Mouse (Mus musculus) right cerebral cortex, postnatal 36 days (tissue): ENCODE results near the gene Ptgfrn.
A peak's percentile ranks its signal among the peaks of the same experiment; 100 is the strongest.

Experiments used
- DNase-seq, 2 experiments: peaks; one replicate each; pipeline ENCODE4 v3.0.0; 2022; ENCODE audit warnings: low spot score in 2 of 2, mixed read lengths in 1 of 2

Gene Ptgfrn

DNA sequence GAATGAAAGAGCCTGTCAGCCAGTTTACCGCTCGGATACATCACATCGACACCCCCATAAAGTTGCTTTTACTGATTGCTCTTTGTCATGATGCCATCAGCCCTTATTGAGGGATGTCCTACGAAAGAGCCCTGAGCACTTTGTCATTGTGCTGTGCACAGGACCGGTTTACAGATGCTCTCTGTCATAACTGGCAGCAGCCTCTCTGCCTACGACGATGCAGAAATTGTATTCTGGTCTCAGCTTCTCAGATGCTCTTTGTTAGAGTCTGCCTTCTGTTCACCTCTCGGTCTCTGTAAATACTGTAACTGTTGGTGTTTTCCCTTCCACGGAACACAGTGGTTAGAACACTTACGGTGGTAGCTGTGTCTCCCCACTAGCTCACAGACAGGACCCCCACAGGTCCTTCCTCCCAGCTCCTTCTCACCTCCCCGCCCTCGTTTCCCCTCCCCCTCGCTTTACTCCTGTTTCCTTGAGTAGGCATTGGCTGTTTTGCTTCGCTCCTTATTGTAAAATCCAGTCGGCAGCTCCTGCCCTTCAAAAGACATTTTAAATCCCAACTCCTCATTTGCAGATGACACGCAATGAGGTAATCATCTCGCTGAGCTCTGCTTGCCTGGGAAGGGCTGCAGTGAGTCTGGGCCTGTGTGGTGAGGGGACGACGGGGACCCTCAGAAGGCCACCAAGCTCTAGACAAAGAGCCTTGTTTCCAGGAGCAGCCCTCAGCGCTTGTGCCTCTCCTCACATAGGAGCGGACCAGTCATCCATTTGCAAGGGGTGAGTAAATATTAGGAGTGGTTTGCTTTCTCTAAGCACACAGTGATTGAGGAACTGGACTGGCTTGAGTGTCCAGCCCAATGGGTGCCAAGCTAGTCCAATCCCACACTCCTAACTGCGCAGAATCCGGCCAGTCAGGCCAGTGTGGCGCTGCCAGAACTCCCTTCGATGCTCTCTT is 6.6 kb upstream of the Ptgfrn start:
- no peak for DNase-seq

DNA sequence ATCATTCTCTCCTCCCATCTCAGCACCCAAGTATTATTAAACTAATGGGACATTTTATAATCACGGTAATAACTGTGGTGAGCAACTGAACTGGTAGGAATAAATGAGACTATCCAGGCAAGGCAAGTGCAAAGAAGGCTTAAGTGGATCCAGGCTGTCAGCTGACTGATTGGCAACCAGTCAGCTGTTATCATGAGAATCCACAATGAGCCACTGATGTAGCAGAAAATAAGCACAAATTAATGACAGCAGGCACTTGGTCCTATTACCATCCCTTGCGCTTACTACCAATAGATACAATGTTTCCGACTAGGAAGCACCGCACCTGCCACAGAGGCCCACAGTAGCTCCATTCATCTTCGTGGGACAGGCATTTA is 2.4 kb upstream of the Ptgfrn start:
- no peak for DNase-seq

DNA sequence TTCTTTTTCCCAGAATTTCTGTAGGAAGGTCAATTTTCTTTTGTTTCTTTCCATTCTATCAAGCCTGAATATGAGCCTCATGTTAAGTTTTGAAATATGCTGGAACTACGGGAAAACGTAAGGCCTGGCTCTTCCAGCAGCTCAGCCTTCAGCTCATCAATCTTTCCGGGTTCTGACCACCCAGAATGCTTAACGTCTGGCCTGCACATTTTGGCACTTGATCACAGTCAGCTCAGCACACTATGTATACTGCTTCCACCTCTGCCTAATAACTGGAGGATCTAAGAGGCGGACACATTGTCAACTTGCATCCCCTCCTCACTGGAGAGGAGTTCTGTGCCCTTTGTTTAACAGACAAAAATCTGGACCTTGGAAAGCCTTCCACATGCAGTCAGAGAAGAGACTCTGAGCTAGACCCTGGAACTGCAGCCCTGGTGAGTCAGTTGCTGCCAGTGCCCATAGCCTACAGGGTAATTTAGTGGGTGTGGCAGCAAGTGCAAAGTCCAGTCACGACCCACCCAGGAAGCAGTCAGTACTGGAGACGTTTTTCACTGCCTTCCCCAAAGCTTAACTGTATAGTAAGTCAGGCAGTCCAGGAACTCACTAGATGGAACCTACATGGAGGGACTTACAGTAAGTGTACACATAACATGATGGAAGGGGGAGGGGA is 1.9 kb upstream of the Ptgfrn start:
- DNase-seq, result no peak

DNA sequence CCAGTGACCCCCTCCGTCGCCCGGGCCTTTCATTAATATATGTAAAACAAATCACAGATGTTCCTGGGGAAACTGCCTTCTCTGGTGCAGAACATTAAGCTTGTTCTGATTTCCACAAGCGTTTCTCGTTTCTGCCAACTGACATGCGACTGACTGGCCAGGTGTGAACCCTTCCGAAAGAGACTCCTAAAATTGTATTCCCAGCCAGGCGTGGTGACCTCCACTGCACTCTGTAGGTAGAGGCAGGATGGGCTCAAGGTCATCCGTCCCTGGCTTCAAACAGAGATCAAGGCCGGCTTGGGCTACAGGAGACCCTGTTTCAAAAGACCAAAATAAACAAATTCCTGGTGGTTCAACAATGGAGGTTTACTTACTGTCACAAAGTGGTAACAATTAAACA is 1.2 kb upstream of the Ptgfrn start:
- no peak for DNase-seq

DNA sequence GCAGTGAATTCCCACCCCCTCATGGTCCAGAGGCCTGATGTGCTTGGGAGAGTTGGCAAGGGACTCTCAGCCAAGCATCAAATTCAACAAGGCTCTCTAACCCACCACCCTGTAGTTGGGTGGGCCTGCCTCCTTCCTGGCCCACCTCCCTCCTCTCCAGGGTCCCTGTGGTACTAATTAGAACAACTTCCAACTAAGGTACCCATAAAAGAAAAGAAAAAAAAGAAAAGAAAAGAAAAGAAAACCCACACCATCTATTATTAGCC is 693 bp upstream of the Ptgfrn start:
- DNase-seq, result no peak

DNA sequence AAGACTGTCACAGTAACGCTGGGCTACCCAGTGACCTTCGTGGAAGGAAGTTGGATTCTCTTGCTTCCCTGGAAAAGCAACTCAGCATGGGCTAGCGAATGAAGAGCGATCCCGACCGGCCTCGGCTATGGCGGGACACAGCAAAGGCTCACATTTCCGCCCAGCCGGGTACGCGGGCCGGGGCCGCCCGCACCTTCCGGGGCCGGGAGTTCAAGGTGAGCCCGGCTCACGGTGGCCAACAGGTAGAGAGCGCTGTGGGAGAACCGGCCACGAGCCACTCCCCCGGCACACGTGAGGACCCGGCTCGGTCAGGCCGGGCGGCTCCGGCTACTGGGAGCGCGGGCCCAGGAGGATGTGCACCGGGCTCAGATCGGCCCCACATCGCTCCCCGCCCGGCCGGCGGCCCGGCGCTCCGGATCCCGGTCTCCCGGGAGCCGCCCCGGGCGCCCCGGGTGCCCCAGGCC is 488 bp downstream of the Ptgfrn start:
- no peak for DNase-seq

DNA sequence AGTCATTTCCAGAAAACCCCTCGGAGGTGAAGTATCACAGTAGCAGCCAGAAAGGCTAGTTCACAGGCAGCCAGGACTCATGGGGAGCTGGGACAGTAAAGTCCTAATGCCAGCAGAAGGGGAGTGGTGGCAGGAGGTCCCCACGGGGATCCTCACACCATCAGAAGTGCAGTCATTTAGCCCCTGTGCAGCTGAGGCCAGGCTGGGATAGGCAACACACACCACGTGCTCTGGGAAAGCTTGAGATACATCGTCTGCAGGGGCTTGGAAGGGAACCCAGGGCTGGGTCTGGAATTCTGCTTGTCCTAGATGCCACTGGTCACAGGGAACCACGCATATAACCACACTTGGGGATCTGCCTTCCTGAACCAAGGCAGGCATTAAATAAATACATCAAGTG is 1.2 kb downstream of the Ptgfrn start:
- no peak for DNase-seq

DNA sequence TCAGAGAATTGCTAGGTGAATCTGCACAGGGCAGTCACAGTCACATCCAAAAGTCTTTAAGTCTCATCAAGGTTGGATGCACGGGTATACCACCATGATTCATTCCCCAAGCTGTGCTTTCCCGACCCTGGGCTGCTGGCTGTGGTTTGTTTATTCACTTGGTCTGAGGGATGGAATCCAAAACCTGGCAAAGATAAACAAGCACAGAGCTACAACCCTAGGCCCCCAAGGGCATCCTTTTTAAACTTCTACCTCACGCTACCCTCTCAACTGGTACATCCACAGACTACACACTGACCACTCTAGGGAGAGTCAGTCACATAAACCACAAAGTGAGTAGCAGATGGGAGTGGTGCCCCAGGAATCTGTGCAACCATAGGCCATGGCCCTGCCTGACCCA is 1.8 kb downstream of the Ptgfrn start:
- DNase-seq, result no peak

DNA sequence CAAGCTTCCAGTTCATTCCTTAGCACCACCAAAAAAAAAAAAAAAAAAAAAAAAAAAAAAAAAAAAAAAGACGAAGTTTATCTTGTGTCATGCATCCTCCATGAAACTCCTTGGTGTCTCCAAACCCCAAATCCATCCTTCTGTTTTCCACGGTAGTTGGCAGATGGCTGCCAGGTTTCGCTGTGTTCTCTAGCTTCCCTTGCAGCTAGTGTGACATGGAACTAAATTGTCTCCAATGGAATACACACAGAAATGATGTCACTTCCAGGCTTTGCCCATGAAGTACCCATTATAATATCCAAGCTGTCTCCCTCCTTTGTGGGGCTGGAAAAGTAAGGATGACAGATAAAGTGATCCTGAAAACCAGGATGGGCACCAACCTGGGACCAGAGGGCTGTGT is 3.8 kb downstream of the Ptgfrn start:
- no peak for DNase-seq

DNA sequence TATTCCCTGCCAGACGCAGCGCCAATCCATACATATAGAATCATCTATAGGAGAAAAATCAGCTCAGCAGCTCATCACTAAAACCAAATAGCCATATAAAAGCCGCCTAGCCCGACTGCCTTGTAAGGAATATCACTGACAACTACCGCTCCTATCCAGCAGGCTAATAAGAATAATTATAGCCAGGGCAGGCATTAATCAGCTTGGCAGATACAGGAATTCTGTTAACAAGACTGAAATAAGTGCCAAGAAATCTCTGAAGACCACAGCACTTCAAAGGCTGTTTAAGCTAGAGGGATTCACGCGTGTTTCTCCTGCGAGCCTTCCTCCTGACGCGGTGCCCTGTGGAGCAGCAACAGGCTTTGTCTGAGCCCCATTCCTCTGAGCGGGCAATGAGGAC is 4.6 kb downstream of the Ptgfrn start:
- no peak for DNase-seq

DNA sequence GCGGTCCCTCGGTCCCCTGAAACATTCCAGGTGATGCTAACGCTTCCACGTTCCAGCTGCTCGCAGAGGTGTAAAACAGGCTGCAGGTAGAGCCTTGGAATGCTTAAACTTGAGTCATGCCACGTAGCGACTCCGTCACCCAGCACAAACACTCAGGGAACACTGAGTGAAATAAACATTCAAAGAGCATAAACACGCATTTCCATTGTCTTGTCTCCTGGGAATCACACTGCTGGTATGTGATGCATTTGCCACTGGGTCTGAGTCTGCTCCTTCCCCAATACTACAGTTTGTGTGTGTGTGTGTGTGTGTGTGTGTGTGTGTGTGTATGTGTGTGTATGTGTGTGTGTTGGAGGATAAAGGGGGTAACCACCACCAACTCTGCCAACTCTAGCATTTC is 5.2 kb downstream of the Ptgfrn start:
- DNase-seq, result no peak

DNA sequence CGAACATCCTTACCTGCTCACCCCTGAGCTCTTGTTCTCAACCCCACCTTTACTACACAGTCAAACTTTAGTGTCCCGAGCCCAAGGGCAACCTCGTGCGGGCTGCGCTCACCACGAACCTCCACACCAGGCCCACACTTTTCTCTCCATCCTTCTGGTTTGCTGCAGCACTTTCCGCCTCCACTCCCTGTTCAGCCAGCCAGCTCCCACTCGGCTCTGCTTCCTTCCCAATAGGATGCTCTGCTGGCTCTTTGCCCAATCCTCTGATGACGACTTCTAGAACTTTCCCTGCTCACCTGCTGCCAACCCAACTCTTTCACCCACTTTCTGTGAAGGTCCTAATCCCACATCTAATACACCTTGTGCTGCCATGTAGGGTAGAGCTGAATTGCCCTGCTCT is 6.3 kb downstream of the Ptgfrn start:
- DNase-seq, result peak; percentile 49 to 59

DNA sequence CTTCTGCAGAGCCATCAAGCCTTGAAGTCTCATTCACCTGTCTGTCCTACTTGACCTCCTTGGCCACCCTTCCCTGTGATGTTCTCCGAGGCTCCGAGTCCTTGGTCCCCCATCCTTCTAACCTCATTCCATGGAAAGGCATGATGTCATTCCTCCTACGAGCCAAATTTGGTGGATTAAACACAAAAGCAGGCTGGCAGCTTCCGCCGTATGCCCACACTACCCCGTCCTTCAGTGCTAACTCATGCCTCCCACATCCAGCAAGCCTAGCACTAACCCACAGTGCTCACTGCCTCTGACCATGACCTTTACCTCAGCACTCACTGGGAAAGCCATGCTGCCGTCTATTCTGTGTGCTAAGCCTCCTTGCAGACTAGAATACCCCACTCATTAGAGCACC is 8.0 kb downstream of the Ptgfrn start:
- DNase-seq, result peak; percentile 37 to 58

DNA sequence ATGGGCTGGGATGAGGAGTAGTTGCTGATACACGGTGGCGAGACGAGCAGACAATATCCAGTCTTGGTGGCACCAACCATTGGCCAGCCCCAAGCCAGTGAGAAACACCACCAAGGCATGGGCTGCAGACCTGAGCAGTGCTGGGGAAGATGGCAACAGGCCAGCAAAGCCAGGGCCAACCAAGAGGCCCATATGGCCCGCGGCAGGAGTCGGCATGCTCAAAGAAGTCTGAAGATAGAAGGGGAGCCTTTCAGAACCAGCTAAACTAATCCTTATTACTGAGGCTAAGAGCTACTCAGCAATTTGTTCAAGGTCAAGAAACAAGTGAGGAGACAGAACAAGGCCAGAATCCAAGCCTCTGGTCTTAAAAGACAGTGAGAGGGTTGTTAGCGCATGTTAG is 8.9 kb downstream of the Ptgfrn start:
- DNase-seq, result no peak

DNA sequence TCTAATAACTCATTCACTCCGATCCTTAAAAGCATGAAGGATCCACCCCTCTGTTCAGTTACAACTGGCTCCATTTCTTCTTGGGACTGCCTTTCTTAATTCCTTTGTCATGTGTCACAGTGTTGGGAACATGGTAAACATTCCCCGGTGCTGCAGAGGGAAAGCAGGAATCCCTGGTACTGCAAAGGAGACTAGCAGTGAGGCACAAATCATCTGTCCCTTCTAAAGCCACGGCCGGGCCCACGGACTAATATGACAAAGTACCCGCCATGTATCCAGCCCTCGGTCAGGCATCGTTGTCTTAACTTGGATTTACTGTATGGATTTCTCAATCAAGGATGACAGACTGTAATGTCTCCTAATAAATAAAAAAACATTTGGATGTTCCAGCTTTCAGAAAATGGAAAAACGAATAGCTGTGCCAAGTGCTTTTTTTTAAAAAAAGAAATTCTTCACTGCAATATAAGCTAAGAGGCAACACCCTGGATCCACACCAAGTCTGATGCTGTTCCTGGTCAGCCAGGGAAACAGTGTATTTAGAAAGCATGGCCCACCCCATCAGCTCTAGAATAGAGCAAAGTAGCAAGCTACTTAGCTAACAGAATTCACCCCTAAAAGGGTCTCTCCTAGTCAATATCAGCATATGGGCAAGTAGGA is 10.2 kb downstream of the Ptgfrn start:
- DNase-seq, result no peak

DNA sequence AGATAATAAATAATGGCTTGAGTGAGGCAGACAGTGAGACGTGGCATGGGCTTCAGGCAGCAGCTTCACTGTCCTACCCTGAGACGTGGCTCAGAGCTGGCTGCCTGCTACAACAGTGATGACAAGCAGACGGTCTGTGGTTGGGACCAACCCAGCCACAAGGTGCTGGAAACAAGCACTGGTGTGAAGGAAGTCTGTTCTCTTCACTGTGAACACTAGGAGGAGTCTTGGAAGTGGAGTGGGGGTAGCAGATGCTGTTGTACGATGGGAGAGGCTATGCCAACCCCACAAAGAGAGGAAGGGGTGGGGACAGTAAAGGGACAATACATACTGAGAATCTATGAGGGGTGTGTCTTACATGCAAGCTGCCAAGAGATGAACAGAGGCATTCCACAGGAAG is 12.0 kb downstream of the Ptgfrn start:
- no peak for DNase-seq

DNA sequence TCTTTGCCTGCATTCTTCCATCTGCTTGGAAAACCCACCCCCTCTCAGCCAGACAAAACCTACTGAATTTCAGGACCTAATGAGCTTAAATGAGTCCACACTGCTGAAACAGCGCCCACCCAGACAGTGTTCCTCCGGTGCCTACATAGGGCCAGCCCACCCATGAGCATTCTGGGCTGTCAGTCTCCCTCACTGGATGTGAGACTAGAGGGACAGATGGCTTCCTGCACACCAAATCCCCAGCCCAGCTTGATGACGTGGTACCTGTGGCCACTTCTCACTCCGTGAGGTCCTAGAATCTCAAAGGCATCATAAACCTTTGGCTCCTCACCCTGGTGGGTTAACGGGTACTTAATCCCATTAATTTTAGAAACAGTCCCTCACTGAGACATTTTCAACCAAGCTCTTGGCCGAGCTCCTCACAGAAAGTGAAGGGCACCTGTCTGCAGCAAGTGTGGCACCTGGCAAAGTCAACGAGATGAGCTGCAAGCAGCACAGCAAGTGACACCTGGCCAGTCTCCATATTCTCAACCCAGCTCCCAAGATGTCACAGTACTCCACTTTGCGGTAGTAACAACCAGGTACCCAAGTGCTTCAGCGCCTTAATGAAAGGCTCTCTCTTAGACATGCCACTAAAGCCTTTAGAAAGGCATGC is 12.8 kb downstream of the Ptgfrn start:
- peak; percentile 38 to 52 for DNase-seq

DNA sequence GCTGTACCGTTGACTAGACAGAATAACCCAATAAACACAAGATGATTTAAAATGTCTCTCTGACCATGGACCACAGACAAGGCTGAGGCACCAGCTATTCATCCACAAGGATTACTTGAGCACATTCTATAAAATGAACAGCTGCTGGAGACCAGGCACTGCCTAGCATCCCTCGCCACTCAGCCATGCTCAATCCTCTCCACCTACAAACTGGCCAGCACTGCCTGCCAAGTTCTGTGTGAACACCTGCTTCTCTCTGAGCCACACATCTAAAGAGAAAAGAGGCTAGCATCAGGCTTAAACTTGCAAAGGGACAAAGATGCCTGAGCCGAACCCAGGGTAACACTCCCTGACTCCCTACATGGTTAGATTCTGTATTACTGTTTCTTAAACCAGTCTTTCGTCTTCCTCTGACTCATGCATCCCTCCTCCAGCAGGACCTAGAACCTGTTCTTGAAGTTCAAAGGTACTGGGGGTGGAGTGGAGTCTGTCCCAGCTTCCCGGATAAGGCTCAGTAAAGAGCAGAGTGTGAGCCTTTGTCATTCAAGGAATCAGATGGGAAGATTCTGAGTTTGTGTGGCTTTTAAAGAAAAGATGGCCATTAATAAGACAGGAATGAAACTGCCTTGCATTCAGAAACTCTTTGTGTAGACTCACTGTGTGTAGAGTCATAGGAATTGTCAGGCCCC is 14.2 kb downstream of the Ptgfrn start:
- DNase-seq, result peak; percentile 24 to 56

DNA sequence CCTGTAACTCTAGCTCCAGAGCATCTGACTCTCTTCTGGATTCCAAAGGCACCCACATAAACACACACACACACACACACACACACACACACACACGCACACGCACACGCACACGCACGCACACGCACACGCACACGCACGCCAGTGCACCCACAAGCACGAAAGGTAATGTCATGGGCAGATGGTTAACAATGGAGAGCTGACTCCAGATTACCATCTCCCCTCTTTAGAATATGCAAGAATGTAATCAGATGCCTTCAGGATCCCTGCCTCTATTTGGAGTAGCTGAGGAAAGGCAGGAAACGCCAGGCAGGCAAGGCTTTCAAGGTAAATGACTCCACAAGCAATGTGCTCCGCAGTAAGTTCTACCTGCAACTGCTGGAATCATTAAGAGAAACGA is 17.9 kb downstream of the Ptgfrn start:
- no peak for DNase-seq

DNA sequence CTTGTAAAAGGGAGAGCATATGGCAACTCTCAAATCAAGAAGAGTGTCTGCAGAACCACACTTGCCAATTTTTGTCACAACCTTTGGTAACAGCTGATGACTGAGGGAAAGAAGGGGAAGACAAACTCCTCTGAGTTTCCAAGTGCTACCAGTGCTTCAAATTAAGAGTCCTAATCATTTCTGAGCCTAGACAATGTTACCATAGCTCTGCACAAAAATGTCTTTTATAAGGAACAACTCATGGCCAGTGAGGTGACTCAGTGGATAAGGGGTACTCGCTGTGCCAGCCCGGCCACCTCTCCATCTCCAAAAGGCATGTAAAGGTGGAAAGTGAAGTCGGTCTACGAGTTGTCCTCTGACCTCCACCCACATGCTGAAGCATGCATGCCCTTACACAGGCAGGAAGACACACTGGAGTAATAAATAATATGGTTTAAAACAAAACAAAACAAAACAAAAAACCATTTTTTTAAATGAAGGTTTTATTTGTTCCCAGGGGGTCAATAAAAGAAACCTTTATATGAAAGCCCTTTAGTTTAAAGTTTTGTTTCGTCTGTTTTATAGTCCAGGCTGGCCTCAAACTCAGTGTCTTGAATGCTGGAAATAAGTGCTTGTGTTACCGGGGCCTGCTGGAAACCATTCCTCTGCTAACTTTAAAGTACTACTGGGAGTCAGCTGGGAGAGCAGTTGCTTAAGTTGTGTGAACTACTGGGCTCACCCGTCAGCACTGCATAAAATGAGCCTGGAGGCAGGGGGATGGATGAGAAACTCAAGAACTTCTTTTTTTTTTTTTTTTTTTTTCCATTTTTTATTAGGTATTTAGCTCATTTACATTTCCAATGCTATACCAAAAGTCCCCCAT is 23.3 kb downstream of the Ptgfrn start:
- no peak for DNase-seq

DNA sequence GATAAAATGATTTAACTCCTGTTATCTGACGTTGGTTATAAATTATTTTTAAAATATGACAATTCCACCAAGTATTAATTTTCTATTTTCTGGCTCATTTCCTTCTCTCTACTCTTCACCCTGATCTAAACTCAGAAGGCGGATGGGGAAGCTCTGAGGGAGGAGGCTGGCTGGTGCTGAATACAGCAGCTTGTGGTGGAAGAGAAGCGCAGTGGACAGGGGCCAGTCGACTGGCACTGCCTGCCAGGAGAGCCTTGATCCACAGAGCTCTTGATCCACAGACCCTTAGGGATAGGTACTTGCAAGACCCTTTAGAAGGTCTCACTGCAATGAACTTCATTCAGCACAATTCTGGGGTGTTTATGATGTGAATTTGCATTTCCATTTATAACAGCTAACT is 29.2 kb downstream of the Ptgfrn start:
- no peak for DNase-seq
